Mouse (Mus musculus) spleen, adult 2 months (tissue): Measurements from ENCODE around the gene Kera.

Experiments
- CTCF ChIP-seq: fragments of 200-500 bp; IDR thresholded peaks from 2 replicates; pipeline ENCODE4 v1.5.1; 2011; ENCODE audit warnings: mild to moderate bottlenecking, inconsistent platforms; ENCODE audit not compliant: insufficient read depth, insufficient read length, insufficient replicate concordance; ENCODE audit errors: extremely low read depth
- POLR2A ChIP-seq: fragments of 200-500 bp; IDR thresholded peaks from 2 replicates; pipeline ENCODE4 v1.6.1; 2011; ENCODE audit warnings: low read depth, low read length, inconsistent platforms

- TF ChIP-seq CTCF (no peak), POLR2A (no peak)
Observed at GRCm38 (mm10) chr10:97584176-97584575, 22.5 kb upstream of the Kera start.
